Mouse (Mus musculus): ENCODE measurements around the gene Slain1. TPM values are rescaled to one million over a fixed set of nuclear protein-coding genes. Genes with fewer than 3 reads are reported as not detected.

Gene Slain1
- polyA plus RNA-seq, 1 experiment from 2014 or later, result 2.1 TPM

GRCm38 (mm10) chr14:103679395-103680217 is 29.6 kb downstream of the Slain1 start:
- Histone ChIP-seq H3K4me1 (ENCODE audit: control insufficient read depth, insufficient read depth, low read length) (no peaks in the 10 kb centered on the region), H3K4me3 (ENCODE audit: low read depth, low read length) (no peak overlapping the region), H3K4me2 (ENCODE audit: low read depth, severe bottlenecking) (no peak overlapping the region), H3K27me3 (ENCODE audit: control insufficient read depth, insufficient read depth, low read length) (no peaks in the 10 kb centered on the region), H3K36me3 (ENCODE audit: control insufficient read depth, insufficient read depth, low read length) (no peaks in the 10 kb centered on the region), H3K9me3 (ENCODE audit: control insufficient read depth, low read length) (no peaks in the 10 kb centered on the region), H3K27ac (replicated peaks; ENCODE audit: low read depth, low read length) (no peak overlapping the region), H3K9ac (ENCODE audit: low read length) (no peak overlapping the region)
- no peak for DNase-seq (ENCODE audit: low spot score)
- ATAC-seq (ENCODE audit: insufficient number of reproducible peaks, low FRiP score, low TSS enrichment, low read depth), result no peak
- 54% methylated on average over 18 of the region's 18 CpGs for WGBS

DNA sequence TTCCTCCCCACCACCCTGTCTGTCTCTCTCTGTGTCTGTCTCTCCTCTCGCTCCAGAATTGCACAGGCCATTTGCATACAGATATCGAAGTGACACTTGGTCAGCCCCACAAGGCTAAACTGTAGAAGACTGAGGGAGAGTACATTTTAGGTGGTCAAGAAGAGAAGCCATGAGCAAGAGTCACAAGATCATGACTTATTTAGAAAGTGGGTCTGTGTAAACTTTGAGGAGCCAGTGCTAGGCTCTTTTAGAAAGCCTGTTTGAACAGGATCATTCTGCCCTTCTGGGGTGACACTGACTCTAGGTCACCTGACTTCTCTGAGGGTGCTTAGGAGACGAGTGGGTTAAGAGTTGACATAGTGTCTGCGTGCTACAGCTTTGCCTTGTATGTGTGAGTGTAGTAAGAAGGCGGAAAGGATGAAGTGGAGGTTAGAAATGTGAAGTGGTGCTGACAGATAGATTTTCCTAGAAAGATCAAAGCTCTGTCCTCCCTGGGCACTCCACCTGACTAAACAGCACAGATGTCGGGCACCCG is 30.3 kb downstream of the Slain1 start:
- WGBS, result 61% methylated on average over 7 of the region's 7 CpGs
- DNase-seq (ENCODE audit: low spot score), result no peak
- no peak overlapping the region for H3K27ac ChIP-seq (replicated peaks; ENCODE audit: low read depth, low read length)
- H3K4me2 ChIP-seq (ENCODE audit: low read depth, severe bottlenecking), result no peak overlapping the region
- no peaks in the 10 kb centered on the region for H3K27me3 ChIP-seq (ENCODE audit: control insufficient read depth, insufficient read depth, low read length)
- no peaks in the 10 kb centered on the region for H3K4me1 ChIP-seq (ENCODE audit: control insufficient read depth, insufficient read depth, low read length)
- ATAC-seq (ENCODE audit: insufficient number of reproducible peaks, low FRiP score, low TSS enrichment, low read depth), result no peak
- H3K4me3 ChIP-seq (ENCODE audit: low read depth, low read length), result no peak overlapping the region
- H3K36me3 ChIP-seq (ENCODE audit: control insufficient read depth, insufficient read depth, low read length), result no peaks in the 10 kb centered on the region
- no peak overlapping the region for H3K9ac ChIP-seq (ENCODE audit: low read length)
- H3K9me3 ChIP-seq (ENCODE audit: control insufficient read depth, low read length), result no peaks in the 10 kb centered on the region

DNA sequence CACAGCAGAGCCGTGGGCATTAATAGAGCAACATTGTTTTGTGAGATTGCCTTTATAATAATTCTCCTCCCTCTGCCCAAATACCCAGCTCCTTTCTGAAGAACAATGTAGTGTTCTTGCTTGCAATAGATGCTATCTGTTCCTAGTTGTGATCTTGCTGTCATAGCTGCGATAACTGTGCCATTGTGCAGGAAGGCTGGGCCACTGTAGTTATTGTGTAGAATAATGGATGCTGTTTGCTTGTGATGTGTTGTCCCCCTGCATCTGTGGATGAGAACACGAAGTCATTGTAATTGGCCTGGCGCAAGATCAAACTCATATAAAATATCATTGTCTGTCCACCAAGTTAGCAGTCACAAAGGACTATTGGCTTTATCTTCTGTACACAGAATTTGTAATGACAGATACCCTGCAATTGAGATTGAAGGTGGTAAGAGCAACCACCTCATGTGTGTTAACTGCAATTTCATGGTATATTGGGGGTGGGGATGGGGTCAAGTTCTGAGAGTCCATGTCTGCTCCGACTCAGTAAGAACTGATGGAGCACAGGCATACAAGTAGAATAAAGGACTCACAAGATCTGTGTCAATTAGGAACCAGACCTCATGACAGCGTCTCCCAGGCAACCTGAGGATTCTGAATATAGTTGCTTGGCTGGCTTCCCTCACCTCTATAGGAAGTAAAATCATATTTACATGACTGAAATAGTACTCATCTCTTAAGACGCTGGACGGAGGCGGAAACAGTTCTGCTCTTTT is 32.8 kb downstream of the Slain1 start:
- Histone ChIP-seq H3K4me2 (ENCODE audit: low read depth, severe bottlenecking) (no peak overlapping the region), H3K4me3 (ENCODE audit: low read depth, low read length) (no peak overlapping the region), H3K27me3 (ENCODE audit: control insufficient read depth, insufficient read depth, low read length) (no peaks in the 10 kb centered on the region), H3K27ac (replicated peaks; ENCODE audit: low read depth, low read length) (no peak overlapping the region), H3K36me3 (ENCODE audit: control insufficient read depth, insufficient read depth, low read length) (no peaks in the 10 kb centered on the region), H3K9ac (ENCODE audit: low read length) (no peak overlapping the region), H3K9me3 (ENCODE audit: control insufficient read depth, low read length) (no peaks in the 10 kb centered on the region), H3K4me1 (ENCODE audit: control insufficient read depth, insufficient read depth, low read length) (no peaks in the 10 kb centered on the region)
- DNase-seq (ENCODE audit: low spot score) (no peak), ATAC-seq (ENCODE audit: insufficient number of reproducible peaks, low FRiP score, low TSS enrichment, low read depth) (no peak)
- WGBS, result 85% methylated on average over 9 of the region's 9 CpGs

DNA sequence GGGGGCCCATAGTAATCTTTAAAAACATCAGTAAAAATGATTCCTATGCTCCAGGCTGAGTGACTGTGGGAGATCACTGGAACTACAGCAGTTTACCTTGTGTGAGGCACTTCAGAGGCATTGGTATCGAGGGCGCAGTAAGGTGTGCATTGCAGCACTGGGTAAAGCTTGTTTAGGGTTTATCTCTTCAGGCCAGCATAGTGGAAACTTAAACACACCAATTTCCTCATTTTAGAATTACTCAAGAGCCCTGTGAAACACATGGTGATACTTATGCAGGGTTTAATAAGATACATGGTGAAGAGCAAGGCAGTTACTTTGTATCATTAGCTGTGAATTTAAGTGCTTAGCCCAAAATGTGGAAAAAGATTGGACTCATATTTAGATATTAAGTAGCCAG is 37.0 kb downstream of the Slain1 start:
- DNase-seq (ENCODE audit: low spot score) (no peak), ATAC-seq (ENCODE audit: insufficient number of reproducible peaks, low FRiP score, low TSS enrichment, low read depth) (no peak)
- no peaks in the 10 kb centered on the region for H3K27me3 ChIP-seq (ENCODE audit: control insufficient read depth, insufficient read depth, low read length)
- no peaks in the 10 kb centered on the region for H3K9me3 ChIP-seq (ENCODE audit: control insufficient read depth, low read length)
- no peaks in the 10 kb centered on the region for H3K4me1 ChIP-seq (ENCODE audit: control insufficient read depth, insufficient read depth, low read length)
- no peak overlapping the region for H3K27ac ChIP-seq (replicated peaks; ENCODE audit: low read depth, low read length)
- no peak overlapping the region for H3K9ac ChIP-seq (ENCODE audit: low read length)
- H3K4me3 ChIP-seq (ENCODE audit: low read depth, low read length), result no peak overlapping the region
- H3K4me2 ChIP-seq (ENCODE audit: low read depth, severe bottlenecking), result no peak overlapping the region
- WGBS, result 92% methylated on average over 2 of the region's 2 CpGs
- no peaks in the 10 kb centered on the region for H3K36me3 ChIP-seq (ENCODE audit: control insufficient read depth, insufficient read depth, low read length)

DNA sequence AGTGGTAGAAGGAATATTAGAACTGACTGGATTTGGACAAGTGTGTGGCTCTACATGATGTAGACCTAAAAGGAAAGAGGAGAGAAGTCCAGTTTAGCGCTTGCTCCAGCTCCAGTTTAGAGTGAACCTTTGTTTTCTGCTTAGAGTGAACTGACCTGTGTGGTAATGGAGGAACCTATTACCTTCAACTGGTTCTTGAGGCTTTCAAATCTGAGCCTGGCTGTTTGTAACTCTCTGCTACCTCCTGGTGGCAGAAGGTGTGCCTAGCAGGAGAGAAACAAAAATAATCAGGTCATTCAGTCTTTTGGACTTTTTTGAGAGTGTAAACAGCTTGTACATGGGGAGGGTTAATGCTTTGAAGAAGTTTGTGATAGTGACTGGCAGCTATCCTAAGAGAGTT is 44.3 kb downstream of the Slain1 start:
- Histone ChIP-seq H3K4me3 (ENCODE audit: low read depth, low read length) (no peak overlapping the region), H3K4me1 (ENCODE audit: control insufficient read depth, insufficient read depth, low read length) (no peaks in the 10 kb centered on the region), H3K4me2 (ENCODE audit: low read depth, severe bottlenecking) (no peak overlapping the region), H3K36me3 (ENCODE audit: control insufficient read depth, insufficient read depth, low read length) (no peaks in the 10 kb centered on the region), H3K9me3 (ENCODE audit: control insufficient read depth, low read length) (no peaks in the 10 kb centered on the region), H3K9ac (ENCODE audit: low read length) (no peak overlapping the region), H3K27me3 (ENCODE audit: control insufficient read depth, insufficient read depth, low read length) (no peaks in the 10 kb centered on the region), H3K27ac (replicated peaks; ENCODE audit: low read depth, low read length) (no peak overlapping the region)
- ATAC-seq (ENCODE audit: insufficient number of reproducible peaks, low FRiP score, low TSS enrichment, low read depth) (no peak), DNase-seq (ENCODE audit: low spot score) (peak; percentile 74)
- 54% methylated on average over 1 of the region's 1 CpGs for WGBS

- H3K4me3 ChIP-seq (ENCODE audit: low read depth, low read length), result no peak overlapping the region
- no peaks in the 10 kb centered on the region for H3K9me3 ChIP-seq (ENCODE audit: control insufficient read depth, low read length)
- H3K27me3 ChIP-seq (ENCODE audit: control insufficient read depth, insufficient read depth, low read length), result no peaks in the 10 kb centered on the region
- DNase-seq (ENCODE audit: low spot score), result no peak
- H3K4me2 ChIP-seq (ENCODE audit: low read depth, severe bottlenecking), result no peak overlapping the region
- no peak overlapping the region for H3K27ac ChIP-seq (replicated peaks; ENCODE audit: low read depth, low read length)
- WGBS, result 35% methylated on average over 3 of the region's 3 CpGs
- no peak overlapping the region for H3K9ac ChIP-seq (ENCODE audit: low read length)
- no peak for ATAC-seq (ENCODE audit: insufficient number of reproducible peaks, low FRiP score, low TSS enrichment, low read depth)
- no peaks in the 10 kb centered on the region for H3K36me3 ChIP-seq (ENCODE audit: control insufficient read depth, insufficient read depth, low read length)
- H3K4me1 ChIP-seq (ENCODE audit: control insufficient read depth, insufficient read depth, low read length), result no peaks in the 10 kb centered on the region
These were observed 45.6 kb downstream of the Slain1 start for GRCm38 (mm10) chr14:103695620-103696019.

DNA sequence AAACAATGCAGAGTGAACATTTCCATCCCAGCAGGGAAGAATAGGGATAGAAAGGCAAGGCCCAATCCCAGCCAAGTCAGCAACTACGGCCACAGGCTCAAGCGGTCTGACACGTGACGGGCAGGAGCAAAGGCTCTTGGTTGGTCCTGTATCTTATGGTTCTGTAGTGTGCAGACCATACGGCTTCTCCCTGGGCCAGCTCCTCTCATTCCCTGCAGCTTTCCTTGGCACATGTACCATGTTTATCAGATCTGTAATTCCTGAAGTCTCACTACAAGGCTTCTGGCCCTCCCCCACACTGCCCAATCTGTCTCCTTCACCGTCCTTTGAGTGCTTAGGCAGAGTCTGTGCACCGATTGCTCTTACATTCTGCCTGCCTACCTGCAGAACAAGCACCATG is 47.1 kb downstream of the Slain1 start:
- Histone ChIP-seq H3K9ac (ENCODE audit: low read length) (no peak overlapping the region), H3K27me3 (ENCODE audit: control insufficient read depth, insufficient read depth, low read length) (no peaks in the 10 kb centered on the region), H3K4me3 (ENCODE audit: low read depth, low read length) (no peak overlapping the region), H3K4me1 (ENCODE audit: control insufficient read depth, insufficient read depth, low read length) (no peaks in the 10 kb centered on the region), H3K4me2 (ENCODE audit: low read depth, severe bottlenecking) (no peak overlapping the region), H3K27ac (replicated peaks; ENCODE audit: low read depth, low read length) (no peak overlapping the region), H3K36me3 (ENCODE audit: control insufficient read depth, insufficient read depth, low read length) (no peaks in the 10 kb centered on the region), H3K9me3 (ENCODE audit: control insufficient read depth, low read length) (no peaks in the 10 kb centered on the region)
- DNase-seq (ENCODE audit: low spot score) (no peak), ATAC-seq (ENCODE audit: insufficient number of reproducible peaks, low FRiP score, low TSS enrichment, low read depth) (no peak)
- WGBS, result 85% methylated on average over 7 of the region's 7 CpGs

GRCm38 (mm10) chr14:103699308-103699707 is 49.3 kb downstream of the Slain1 start:
- DNase-seq (ENCODE audit: low spot score) (no peak), ATAC-seq (ENCODE audit: insufficient number of reproducible peaks, low FRiP score, low TSS enrichment, low read depth) (no peak)
- Histone ChIP-seq H3K9me3 (ENCODE audit: control insufficient read depth, low read length) (no peaks in the 10 kb centered on the region), H3K27me3 (ENCODE audit: control insufficient read depth, insufficient read depth, low read length) (no peaks in the 10 kb centered on the region), H3K4me1 (ENCODE audit: control insufficient read depth, insufficient read depth, low read length) (no peaks in the 10 kb centered on the region), H3K9ac (ENCODE audit: low read length) (no peak overlapping the region), H3K4me2 (ENCODE audit: low read depth, severe bottlenecking) (no peak overlapping the region), H3K4me3 (ENCODE audit: low read depth, low read length) (no peak overlapping the region), H3K27ac (replicated peaks; ENCODE audit: low read depth, low read length) (no peak overlapping the region), H3K36me3 (ENCODE audit: control insufficient read depth, insufficient read depth, low read length) (no peaks in the 10 kb centered on the region)
- WGBS, result 94% methylated on average over 6 of the region's 6 CpGs
